Mouse (Mus musculus) forebrain, embryonic 11.5 days (tissue): ENCODE results near the gene Tmem17. TPM values are rescaled to one million over a fixed set of nuclear protein-coding genes. Genes with fewer than 3 reads are reported as not detected.

Experiments
- ATAC-seq: fragments of 200-750 bp; cut with Nextera tagmentation; replicated peaks from 2 replicates; pipeline ENCODE4 v1.8.0; 2017; ENCODE audit warnings: moderate TSS enrichment; ENCODE audit not compliant: low FRiP score
- DNase-seq: peaks from one replicate; pipeline ENCODE4 v3.0.0-alpha.2; 2017; ENCODE audit warnings: low spot score
- H3K27ac ChIP-seq: fragments of 300-500 bp; sonication (generic); 2 replicates; pipeline ENCODE4 v1.5.1; 2014; ENCODE audit warnings: low read depth, low read length
- H3K27me3 ChIP-seq: fragments of 300-500 bp; sonication (generic); 2 replicates; pipeline ENCODE4 v1.6.1; 2014; ENCODE audit warnings: mild to moderate bottlenecking, low read length, mixed read lengths; ENCODE audit not compliant: control insufficient read depth, insufficient read depth
- H3K36me3 ChIP-seq: fragments of 300-500 bp; sonication (generic); 2 replicates; pipeline ENCODE4 v1.6.1; 2014; ENCODE audit warnings: mild to moderate bottlenecking, low read length, moderate library complexity, mixed read lengths; ENCODE audit not compliant: control insufficient read depth, insufficient read depth
- H3K4me1 ChIP-seq: fragments of 300-500 bp; sonication (generic); replicated peaks from 2 replicates; pipeline ENCODE4 v1.6.1; 2014; ENCODE audit warnings: low read length, mixed read lengths; ENCODE audit not compliant: control insufficient read depth, insufficient read depth
- H3K4me2 ChIP-seq: fragments of 300-500 bp; sonication (generic); 2 replicates; pipeline ENCODE4 v1.6.1; 2014; ENCODE audit warnings: low read depth, mild to moderate bottlenecking, low read length, moderate library complexity, mixed read lengths; ENCODE audit not compliant: severe bottlenecking
- H3K4me3 ChIP-seq: fragments of 300-500 bp; sonication (generic); 2 replicates; pipeline ENCODE4 v1.5.1; 2014; ENCODE audit warnings: low read depth, low read length
- H3K9ac ChIP-seq: fragments of 300-500 bp; sonication (generic); 2 replicates; pipeline ENCODE4 v1.6.1; 2014; ENCODE audit warnings: low read length
- H3K9me3 ChIP-seq: fragments of 300-500 bp; sonication (generic); 2 replicates; pipeline ENCODE4 v1.6.1; 2016; ENCODE audit warnings: low read length, mixed read lengths; ENCODE audit not compliant: control insufficient read depth
- WGBS: fragments of 180-500 bp; shearing (Covaris S2); extraction: QIAGEN DNeasy Blood & Tissue Kit; methylation state at CpG from one replicate; pipeline ENCODE4 v1.1.7; 2014; 5-methylcytosine and 5-hydroxymethylcytosine counted together
- polyA plus RNA-seq: library from polyadenylated mRNA; unstranded; fragments of >200 nt; fragmentation: Nextera tagmentation; extraction: Ambion mirVana; gene quantifications from 2 replicates; pipeline ENCODE4 v1.2.1, GENCODE M21; 2014

Tmem17 gene
- polyA plus RNA-seq, 1 experiment from 2014 or later: 11.0 TPM

DNA sequence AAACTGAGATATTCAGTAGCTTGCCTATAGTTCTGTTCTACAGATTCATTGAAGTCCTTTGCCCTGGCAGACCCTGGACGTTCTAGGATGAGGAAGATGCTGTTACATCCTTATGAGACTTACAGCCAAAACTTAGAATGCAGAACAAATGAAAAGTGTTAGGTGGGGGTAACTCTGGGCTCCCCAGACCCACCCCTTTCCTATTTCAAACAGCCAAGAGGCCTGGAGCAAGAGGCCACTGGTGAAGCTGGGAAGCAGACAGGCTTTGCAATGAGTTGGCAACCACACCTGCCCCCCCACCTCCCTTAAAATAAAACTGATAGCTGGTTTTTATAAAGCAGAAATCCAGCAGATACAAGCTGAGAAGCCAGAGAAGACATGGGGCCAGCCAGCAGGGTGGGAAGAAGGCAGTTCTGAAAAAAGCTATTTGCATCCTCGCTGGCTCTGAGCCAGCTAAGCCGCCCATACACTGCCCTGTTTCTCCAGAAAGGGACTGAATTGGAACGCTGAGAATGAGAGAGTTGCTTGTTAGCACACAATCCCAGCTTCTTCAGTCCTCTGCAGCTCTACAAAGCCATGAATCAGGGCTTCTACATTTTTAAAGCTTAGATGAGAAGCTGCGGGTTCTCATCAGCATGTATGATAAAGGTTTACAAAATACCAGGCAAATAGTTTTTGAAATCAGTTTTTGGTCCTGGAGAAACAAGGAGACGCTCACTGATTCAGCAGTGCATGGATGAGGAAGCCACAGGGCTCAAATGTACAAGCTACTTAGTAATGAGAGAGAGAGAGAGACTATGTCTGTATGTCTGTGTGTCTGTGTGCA, 48.8 kb downstream of the Tmem17 start:
- peak overlapping the region; percentile 8; the same call in 1 of the 2 replicates for H3K9ac ChIP-seq
- H3K36me3 ChIP-seq: no peaks in the 10 kb centered on the region
- H3K9me3 ChIP-seq: no peaks in the 10 kb centered on the region
- no peak overlapping the region for H3K4me3 ChIP-seq
- DNase-seq (peak; percentile 61), ATAC-seq (peak; percentile 82)
- H3K27me3 ChIP-seq: no peaks in the 10 kb centered on the region
- peak overlapping the region; percentile 46; the same call in 1 of the 2 replicates for H3K27ac ChIP-seq
- 0 out of 2 replicates have a peak overlapping the region, but pooled peaks have one; percentile 11 for H3K4me2 ChIP-seq
- peaks cover 10% of the 10 kb centered on the region for H3K4me1 ChIP-seq
- 40% methylated on average over 6 of the region's 6 CpGs for WGBS

DNA sequence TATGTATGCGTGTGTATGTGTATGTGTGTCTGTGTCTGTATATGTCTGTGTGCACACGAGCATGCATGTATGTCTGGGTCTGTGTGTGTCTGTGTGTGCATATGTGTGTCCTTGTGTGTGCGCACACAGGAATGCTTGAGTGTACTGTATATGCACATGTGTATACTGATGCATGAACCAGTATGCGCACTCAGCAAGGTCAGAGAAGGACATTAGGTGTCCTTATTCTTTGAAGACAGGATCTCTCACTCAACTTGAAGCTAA, 49.4 kb downstream of the Tmem17 start:
- Histone ChIP-seq H3K27ac (peak overlapping the region; percentile 46; the same call in 1 of the 2 replicates), H3K4me2 (no peak overlapping the region), H3K4me1 (peaks cover 10% of the 10 kb centered on the region), H3K27me3 (no peaks in the 10 kb centered on the region), H3K9ac (no peak overlapping the region), H3K36me3 (no peaks in the 10 kb centered on the region), H3K9me3 (no peaks in the 10 kb centered on the region), H3K4me3 (no peak overlapping the region)
- DNase-seq: no peak
- ATAC-seq: no peak
- 97% methylated on average over 4 of the region's 4 CpGs for WGBS

DNA sequence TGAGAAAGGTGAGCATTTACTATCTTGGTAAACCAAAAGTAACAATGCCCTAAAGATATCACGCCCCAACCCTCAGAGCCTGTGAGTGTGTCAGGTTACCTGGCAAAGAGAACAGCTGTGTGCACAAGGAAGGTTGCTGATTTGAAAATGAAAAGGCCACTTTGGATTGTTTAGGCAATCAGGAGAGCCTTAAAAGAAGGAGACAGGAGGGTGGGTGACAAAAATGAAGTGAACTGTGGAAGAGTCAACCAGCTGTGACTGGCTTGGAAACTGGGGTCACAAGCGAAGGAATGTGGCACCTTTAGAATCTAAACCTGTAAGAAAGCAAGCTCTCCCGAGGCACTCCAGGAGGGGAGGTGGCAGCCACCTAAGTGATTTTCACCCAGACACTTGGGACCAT, 51.8 kb downstream of the Tmem17 start:
- Histone ChIP-seq H3K4me2 (no peak overlapping the region), H3K4me1 (peaks cover 10% of the 10 kb centered on the region), H3K27me3 (no peaks in the 10 kb centered on the region), H3K4me3 (no peak overlapping the region), H3K9me3 (no peaks in the 10 kb centered on the region), H3K9ac (no peak overlapping the region), H3K36me3 (no peaks in the 10 kb centered on the region), H3K27ac (no peak overlapping the region)
- WGBS: 77% methylated on average over 3 of the region's 3 CpGs
- ATAC-seq: no peak
- no peak for DNase-seq

DNA sequence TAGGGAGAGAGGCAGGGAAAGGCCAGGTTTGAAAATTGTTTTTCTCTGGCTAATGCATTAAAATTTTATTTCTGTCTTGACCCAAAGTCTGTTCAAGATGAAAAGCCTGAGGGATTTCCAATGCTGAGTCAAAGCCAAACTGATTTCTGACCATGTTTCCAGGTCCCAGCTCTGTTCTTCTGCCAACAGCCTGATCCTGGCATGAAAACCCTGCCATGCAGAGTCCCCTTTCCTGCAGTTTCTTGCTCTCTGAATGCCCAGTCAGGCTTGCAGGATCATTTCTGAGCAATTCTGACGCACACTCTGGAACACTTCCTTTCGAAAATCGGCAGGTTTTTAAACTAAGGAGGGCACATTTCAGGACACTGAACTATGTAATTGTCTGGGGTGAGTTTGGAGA, 52.8 kb downstream of the Tmem17 start:
- Histone ChIP-seq H3K4me3 (no peak overlapping the region), H3K9ac (no peak overlapping the region), H3K4me1 (peaks cover 10% of the 10 kb centered on the region), H3K4me2 (no peak overlapping the region), H3K9me3 (no peaks in the 10 kb centered on the region), H3K27ac (no peak overlapping the region), H3K27me3 (no peaks in the 10 kb centered on the region), H3K36me3 (no peaks in the 10 kb centered on the region)
- ATAC-seq (no peak), DNase-seq (no peak)
- WGBS: 93% methylated on average over 3 of the region's 3 CpGs

Other genes with a start within 250 kb of the Tmem17 start
- 14.7 and 16.0 TPM in 2 replicates for gene Ehbp1, start 169.8 kb upstream of the Tmem17 start, polyA plus RNA-seq